12 mouse cellular contexts compared by ENCODE assay signal in genomic region chr7:105218281-105218680, GRCm38 (mm10).
"Had no signal": no experiment of that assay in that cellular context is flagged by ENCODE, and none has a peak within 500 bp of the region (broad histone marks: within the 10 kb centered on the region; RNA-seq: fewer than 3 reads in every experiment).

No protein-coding gene starts in this region.

- DNase-seq: left cerebral cortex, postnatal 4 days; liver; liver, embryonic 13.5 days; liver, postnatal 0 days; lung, adult 18-20 months; lung, adult 2 months; lung, embryonic 14.5 days; lung, postnatal 10 days; lung, postnatal 14 days; lung, postnatal 36 days; lung, postnatal 4 days; midbrain, embryonic 14.5 days had no signal
